Mouse (Mus musculus) adrenal gland (tissue): ENCODE data around the gene Wiz.

Experiments
- intact Hi-C: fragments of 180-260 bp; cut with DNase I; formaldehyde crosslinking; loops from one replicate; pipeline ENCODE4 v1.15.1; 2025

Wiz gene

DNA sequence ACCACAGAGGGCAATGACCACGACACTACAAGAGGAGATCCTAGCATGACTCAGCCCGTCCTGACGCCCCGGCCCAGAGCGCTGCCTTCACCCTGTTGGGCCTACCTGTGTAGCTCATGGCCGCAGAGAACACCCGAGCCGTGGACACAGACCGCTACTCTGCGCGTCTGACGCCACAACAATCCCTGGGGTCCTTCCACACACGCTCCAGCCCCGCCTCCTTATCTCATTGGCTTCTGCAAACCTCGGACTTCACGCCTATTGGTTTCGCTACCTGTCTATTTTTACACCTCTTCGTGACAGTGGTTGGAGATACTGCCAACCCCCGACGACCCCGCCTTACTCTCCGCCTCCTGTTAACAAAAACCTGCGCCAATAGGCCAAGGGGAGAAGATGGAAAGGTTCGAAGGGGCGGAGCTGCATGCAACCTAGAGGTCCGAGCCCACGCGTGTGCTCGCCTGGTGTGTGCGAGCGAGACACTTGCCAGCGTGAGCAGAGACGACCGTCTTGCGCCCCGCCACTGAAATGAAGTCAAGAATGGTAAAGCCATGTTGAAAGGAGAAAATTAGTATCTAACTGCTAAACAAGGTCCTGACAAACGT, 38.8 kb downstream of the Wiz start, which contains the start of gene Akap8l:
TSS of gene Akap8l (minus strand) at position 226 of the 602 bp plus-strand sequence.
- intact Hi-C loops, result loop anchor here (5.0 kb wide), 1 partner anchor 37 kb away; the partner anchor contains the start of gene Wiz

DNA sequence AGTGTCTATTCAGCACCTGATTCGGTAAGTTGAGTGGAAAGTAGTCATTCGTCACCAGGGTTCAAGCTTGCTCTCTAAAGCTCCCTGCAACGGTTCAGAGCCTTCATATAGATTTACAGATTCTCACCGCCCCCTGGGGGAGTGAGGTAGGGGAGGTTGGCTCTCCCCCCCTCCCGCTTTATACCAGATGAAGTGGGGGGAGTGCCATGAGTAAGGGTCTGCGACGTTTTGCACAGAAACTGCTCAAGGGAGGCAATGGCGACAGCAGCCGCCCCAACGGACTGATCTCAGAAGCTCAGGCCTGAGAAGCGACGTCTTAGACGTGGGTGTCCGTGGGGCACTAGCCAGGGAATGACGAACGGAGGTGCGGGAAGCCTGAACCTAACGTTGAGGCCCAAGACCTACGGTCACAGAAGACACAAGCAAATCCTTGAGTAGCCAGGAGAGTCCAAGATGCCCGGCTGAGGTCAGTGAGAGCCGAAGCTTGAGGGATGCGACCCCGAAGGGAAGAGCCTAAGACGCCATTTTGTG, 39.3 kb downstream of the Wiz start:
- intact Hi-C loops, result loop anchor here (2.0 to 5.0 kb wide), 3 partner anchors 37 to 142 kb away; partner anchors contain the start of gene Wiz

DNA sequence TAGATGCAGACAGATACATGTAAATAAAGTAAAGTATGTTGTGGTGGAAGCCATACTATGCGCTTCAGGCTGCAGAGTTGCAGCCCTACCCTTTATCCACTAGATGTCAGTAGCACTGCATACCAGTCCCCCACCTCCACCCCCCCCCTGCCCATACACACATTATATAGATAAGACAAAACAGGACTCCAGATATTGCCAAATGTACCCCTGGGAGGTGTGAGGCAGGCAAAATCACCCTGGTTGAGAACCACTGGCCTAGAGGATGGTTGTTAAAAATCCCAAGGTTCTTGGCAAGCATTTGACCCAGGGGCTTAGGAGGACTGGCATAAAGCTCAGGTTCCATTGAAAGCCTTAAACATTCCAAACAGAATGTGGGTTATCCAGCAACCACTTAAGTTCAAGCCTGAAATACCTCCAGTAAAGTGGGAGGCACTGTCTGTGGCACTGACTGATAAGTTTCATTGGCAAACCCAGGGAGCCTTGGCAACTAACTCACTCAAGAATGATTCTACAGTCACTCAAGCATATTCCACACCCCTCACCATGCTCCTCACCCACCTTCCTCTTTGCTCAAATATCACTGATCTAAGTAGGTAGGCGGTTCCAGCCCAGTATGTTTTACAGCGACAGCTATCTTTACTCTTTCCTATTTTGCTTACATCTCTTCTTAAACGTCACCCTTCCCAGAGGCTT, 40.1 kb downstream of the Wiz start:
- intact Hi-C loops, result loop anchor here (2.0 to 5.0 kb wide), 2 partner anchors 84 to 143 kb away; no protein-coding TSS in a partner anchor

DNA sequence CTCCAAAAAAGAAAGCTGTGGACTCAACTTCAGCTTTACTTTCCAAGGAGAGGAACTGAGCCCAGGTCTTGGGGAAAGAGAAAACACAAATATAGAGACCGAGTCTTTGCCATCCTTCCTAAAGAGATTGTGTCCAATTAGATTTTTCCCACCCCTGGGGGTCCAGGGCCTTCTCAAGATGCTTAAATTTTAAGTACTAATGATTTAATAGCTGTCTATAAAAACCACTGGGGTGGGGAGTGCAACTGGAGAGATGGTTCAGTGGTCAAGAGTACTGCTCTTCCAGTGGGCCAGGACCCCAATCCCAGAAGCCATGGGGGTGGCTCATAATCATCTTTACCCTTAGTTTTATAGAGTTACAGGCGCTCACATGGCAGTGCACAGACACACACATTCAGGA, 40.8 kb downstream of the Wiz start:
- intact Hi-C loops, result loop anchor here (2.0 to 5.0 kb wide), 2 partner anchors 84 to 144 kb away; no protein-coding TSS in a partner anchor

DNA sequence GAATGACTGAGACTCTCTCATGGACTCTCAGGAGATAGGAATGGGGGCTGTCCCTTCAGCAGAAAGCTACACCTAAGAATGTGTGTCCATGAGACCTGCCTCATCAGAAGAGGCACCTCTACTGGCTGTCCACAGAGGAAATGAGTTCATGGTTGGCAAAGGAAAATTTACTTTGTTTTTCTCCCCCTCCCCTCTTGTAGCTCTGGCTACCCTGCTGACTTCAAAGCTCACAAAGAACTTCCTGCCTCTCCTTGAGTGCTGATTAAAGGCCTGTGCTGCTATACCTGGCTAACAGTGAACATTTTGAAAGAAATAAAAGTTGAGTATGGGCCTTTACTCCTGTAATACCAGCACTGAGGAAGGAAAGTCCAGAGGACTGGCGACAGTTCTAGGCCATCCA, 48.1 kb downstream of the Wiz start:
- intact Hi-C loops, result no loop called here

DNA sequence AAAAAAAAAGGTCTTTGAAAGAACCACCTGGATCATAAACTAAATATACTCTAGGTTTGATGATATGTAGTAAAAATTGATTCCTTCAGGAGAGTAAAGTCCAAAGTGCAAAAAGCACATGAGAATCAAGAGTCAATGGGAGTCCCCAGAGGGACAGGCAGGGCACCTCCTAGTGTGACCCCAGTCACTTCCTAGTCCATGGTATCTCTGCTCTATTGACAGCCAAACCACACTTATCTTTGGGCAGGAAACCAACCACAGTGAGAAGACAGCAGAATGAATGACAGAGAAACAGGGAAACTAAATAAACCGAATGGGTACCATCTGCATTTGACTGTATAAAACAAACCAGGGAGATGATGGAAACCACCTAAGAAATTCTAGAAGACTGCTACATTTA, 49.1 kb downstream of the Wiz start:
- intact Hi-C loops, result no loop called here

DNA sequence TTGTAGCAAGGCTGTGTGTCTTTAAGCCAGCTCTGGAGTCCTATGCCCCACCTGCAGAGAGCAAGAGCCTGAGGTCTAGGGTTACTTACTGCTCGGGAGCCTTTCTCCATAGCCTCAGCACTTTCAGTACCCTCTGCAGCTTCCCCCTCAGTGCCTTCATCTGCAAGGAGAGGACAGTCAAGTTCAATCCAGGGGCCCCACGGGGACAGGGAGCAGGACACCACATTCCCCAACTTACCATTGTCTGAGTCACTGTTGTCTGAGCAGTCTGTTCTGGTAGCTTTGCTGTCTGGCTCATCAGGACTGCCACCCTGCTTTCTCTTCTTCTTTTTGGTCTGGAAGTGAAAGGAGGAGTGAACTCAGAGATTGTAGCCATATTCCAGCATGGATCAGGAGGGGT, 53.4 kb downstream of the Wiz start:
- intact Hi-C loops, result no loop called here

DNA sequence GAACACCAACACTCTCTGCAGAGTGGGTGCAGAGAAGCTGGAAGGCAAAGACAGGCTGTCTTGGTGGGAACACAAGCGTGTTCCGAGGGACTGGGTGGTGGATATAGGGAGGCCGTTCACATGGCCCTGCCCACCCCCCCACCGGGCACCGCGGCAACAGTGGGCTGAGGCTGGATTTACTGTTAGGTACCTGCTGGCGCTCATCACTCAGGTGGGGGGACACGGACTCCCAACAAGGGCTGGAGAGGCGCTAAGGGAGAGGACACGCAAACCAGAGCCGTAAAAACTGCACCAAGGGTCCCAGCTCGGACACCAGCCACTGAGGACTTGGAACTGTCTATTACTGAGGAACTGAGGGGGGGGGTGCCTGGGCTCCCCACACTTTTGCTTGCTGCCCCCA, 54.3 kb downstream of the Wiz start:
- intact Hi-C loops, result no loop called here

DNA sequence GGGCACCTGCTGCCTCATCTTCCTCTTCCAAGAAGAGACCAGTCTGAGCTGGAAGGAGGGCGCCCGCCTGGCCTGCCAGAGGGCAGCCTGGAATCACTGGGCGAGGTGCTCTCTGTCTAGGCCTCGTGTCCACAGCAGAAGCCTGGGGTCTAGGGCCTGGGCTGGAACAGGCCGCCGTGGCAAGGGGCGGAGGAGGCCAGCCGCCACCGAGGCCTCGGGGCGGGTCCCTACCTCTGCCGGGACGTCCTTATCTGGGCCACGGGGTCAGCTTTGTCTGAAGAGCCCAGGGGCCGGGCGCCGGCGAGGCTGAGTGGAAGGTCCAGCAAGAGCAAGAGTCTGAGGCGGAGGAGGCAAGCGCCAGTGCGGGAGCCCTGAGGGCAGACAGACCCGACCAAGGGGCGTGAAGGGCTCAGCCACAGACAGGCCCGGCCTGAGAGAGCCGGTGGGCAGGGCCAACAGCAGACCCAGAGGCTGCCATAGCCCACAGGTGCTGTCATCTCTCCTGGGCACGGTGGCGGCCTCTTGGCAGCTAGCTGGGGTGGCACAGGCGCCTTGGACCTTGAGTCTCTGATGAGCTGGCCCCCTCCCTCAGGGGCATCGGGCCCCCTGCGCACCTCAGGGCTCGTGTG, 55.5 kb downstream of the Wiz start:
- intact Hi-C loops, result no loop called here

DNA sequence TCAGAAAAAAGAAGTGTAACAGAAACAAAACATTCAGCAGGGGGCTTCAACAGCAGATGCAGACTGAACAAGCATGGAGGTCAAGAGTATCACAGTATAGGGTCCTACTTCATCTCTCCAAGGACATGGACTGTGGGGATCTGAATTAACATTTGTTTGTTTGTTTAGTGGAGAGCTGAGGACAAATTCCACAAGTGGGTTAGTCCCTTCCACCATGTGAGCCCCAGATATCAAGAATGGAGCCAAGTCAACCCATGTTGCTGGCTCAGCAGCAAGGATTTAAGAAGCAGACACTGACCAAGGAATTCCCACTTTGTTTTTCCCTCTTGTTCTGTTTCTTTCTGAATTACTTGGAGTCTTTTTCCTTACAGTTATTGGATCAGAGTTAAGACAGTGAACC, 61.7 kb downstream of the Wiz start:
- intact Hi-C loops, result no loop called here

DNA sequence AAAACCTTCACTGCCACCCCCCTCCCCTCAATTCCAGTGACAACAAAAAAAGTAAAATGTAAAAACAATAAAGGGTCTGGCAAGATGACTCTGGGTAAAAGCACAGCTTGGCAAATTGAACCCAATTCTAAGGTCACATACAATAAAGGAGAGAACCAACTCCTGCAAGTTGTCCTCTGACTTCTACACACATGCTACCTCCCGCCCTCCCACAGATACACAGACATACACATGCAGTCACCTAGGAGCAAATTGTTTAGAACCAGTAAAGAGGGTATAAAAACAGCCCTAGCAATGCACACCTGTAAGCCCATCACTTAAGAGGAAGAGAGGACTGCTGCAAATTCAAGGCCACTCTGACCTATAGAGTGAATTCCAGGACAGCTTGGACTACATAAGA, 66.4 kb downstream of the Wiz start:
- intact Hi-C loops, result no loop called here

DNA sequence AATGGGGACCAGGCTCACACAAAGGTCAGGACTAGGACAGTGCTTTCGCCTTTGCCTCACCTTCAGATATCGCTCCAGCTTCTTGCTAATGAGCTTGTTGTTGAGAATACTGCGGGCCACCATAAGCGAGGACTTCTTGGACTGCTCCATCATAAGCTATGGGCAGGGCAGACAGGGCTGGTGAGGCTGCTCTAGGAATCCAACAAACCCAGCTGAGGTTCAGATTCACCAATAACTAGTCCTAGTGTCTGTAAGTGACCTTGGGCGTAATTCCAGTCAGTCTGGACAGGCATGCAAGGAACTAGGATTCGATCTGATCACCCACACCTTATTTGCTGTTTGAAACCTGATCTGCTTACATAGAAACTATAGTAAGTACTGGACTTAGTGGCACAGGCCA, 67.4 kb downstream of the Wiz start:
- intact Hi-C loops, result no loop called here

DNA sequence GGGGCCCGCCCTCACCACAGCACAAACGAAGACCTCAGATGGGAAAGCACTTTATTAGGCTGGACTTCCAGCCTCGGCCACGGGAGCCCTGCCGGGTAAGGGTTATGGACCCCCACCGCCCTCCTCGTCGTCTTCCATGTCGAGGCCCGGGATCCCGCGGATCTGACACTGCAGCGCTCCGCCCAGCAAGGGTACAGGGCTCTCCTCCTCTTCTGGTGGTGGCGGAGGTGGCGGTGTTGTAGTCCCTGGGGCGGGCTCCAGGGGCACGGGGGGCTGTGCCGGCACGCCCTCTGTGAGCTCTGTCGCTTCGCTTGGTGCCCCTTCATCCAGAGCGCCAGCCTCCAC, 67.9 kb downstream of the Wiz start:
- intact Hi-C loops, result no loop called here

DNA sequence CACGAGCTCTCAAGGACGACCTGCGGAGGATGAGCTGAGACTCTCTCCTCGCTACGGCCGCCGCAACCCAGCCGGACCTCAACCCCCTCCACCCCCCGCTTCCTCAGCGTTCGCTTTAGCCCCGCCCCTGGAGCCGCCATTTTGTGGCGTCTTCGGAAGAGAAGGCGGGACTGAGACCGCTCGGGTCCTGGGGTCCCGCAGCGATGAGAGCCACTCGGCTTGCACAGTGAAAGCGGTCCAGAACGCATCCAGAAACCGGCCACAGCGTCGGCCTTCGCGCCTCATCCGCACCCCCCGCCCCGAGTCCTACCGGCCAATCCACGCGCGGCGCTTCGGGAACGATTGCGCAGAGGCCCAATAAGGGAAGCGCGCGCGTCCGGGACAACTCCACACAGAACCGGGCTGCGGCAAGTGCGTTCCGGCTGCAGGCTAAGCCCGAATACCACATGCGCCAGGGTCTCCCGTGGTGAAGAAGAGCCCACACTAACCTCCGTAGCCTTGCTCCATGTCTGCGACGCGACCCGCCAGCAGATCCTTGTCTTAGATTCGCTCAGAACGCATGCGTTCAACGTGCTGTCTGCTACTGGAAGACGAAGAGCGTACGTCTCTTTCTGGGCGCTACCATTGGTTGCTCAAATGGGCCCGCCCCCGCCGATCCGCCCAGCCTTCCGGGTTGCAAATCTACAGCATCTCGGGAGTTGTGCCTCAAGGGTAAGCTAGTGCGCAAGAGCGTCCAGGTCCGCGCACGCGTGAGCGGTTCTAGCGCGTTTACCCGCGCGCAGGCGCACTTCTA, 68.4 kb downstream of the Wiz start, which contains the start of gene Akap8:
TSS of gene Akap8 (minus strand) at position 642 of the 793 bp plus-strand sequence.
- intact Hi-C loops, result no loop called here

DNA sequence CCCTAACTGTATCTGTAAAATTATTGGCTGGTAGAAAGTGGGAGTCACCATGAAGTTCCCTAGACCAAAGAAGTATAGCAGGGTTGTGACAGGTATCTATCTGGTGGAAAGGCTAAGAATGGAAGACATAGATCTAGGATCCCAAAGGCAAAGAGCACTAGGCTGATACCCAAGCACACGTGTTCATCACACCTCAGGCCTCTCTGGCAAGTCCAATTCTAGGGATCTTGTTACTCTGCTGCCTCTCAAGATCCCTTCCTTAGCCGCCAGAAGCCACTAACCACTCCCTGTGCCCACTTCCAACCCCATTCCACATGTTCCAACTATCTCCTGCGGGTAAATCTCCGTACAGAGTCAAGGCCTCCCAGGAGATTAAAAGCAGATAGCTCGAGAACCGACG, 69.3 kb downstream of the Wiz start:
- intact Hi-C loops, result no loop called here

DNA sequence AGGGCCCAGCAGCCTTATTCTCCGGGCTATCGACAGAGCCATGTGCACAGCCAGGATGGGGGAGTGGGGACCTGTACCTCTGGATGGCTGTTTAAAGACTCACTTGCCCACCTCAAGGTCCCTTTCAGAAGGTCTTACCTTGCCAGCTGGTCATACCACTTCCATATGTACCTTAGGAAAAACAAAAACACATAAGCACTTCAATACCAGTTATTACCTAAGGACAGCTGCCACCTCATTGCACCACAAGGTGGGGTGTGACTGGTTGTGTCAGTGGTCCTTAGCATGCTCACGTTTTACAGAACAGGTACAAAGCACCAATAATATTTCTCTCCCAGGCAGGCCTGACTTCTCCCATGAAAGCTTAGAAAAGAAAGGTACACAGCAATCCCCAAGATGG, 71.5 kb downstream of the Wiz start:
- intact Hi-C loops, result no loop called here

DNA sequence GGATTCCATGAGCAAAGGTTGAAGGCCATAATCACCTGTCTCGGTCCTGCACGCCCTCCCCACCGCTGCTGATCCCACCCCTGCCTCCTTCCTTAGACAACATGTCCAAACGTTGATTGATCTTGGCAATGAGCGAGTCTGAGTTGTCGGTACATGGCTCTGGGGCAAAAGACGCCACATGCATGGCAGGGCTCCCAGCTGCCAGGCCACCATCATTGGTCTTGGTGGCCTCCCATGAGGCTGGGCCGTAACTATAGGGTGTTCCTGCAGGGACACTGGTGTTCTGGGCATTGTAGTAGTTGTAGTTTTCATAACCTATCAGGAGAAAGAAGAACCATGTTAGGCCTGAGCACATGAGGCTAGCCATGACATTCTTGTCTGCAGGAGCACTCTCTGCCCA, 72.2 kb downstream of the Wiz start:
- intact Hi-C loops, result no loop called here

DNA sequence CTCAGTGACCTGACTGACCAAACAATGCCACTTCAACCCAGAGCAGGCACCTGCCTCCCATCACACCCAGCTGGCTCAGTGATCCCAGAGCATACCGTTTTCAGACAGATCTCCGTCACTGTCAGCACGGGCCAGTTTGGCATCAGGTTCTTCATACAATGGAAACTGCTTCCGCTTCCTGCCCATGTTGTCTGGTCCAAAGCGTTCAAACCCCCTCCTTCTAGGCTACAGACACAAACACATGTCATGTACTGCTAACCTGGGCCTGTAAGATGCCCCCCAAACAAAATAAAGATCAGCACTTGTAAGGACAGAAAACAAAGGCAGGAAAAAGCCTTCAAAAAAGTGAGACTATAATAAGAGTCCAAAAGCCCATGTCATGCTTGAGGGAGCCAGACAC, 73.7 kb downstream of the Wiz start:
- intact Hi-C loops, result no loop called here

DNA sequence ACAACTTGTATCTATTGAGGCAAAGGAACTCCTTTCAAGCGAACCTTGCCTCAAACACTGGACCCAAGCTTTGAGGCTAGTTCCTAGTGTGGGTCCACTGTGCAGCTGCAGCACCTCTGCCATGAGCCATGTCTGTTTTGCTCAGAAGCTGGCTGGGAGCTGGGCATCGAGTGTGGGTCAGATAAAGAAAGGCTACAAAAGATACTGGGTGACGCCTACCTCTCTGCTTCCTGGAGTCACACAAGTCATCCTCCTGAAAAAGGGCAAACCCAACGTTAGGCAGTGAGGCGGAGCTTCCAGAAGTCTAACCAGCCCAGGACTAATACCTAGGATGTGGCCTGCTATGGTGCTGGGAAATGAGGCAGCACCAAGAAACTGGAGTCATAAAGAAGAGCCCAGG, 75.3 kb downstream of the Wiz start:
- intact Hi-C loops, result no loop called here

DNA sequence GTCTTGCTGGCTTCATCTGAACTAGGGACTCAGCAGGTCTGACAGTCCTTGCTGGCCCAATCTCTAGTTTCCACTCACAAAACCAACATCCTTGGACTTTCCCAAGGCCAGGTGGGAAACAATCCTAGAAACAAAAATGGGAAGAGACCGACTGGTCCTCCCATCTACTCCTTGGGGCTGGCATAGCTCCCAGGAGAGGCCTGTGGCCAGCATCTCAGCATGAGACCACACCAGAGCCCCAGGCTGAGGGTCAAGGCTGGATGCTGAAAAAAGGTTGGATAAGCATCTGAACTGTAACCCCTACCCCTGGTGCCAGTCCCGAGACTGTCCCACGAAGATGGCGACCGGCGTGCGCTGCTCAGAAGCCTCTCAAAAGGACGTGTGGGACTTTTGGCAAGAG, 76.4 kb downstream of the Wiz start:
- intact Hi-C loops, result no loop called here

DNA sequence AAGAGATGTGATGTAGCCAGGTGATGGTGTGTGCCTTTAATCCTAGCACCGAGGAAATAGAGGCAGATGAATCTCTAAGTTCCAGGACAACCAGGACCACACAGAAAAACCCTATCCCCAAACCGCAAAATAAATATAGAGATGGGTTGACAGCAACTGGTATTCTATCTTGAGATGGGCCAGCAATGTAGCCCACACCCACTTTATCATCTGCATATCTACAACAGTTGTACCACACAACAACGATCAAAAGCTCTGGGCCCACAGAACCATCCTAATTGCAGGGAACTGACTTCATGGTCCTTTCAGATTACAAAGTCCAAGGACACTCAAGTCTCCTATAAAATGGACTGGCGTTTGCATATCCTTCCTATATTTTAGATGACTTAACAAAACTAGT, 81.3 kb downstream of the Wiz start:
- intact Hi-C loops, result no loop called here
